Mouse (Mus musculus) brain, embryonic 14.5 days (tissue): ENCODE results near the gene S100a5.

Experiments
- CTCF ChIP-seq: fragments of 200-500 bp; IDR thresholded peaks from 2 replicates; pipeline ENCODE4 v1.5.1; 2012; ENCODE audit warnings: inconsistent platforms, mild to moderate bottlenecking, moderate library complexity, borderline replicate concordance; ENCODE audit not compliant: insufficient read depth, insufficient read length; ENCODE audit errors: extremely low read depth
- POLR2A ChIP-seq: fragments of 200-500 bp; IDR thresholded peaks from 2 replicates; pipeline ENCODE4 v1.6.1; 2012; ENCODE audit warnings: mild to moderate bottlenecking, inconsistent platforms, borderline replicate concordance; ENCODE audit not compliant: poor library complexity, insufficient read depth, insufficient read length, severe bottlenecking; ENCODE audit errors: extremely low read depth

DNA sequence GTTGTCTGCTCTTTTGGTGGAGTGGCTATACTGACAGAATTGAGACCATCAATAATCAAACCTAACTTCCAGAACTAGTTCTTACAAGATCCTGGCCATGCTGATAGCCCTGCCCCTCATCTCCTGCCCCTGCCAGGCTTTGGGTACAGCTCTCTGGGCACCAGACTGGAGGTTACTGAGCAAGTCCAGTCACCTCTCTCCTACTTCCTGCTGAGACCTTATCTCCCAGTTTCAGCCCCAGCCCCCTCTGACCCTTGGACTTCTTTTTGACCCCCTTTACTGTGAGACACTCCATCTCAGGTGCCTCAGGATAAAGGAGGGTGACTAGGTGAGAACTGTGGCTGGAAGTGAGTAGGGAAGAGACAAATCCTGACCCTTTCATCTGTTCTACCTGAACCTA, 779 bp downstream of the S100a5 start:
- TF ChIP-seq CTCF = no peak
- TF ChIP-seq POLR2A = no peak
